Mouse (Mus musculus): ENCODE results near the gene Scand1. TPM values are rescaled to one million over a fixed set of nuclear protein-coding genes. Genes with fewer than 3 reads are reported as not detected.

The Scand1 gene
- total and polyA plus RNA-seq, 2 experiments from 2014 or later = 132 to 377 TPM

- Histone ChIP-seq H3K27ac (no peak overlapping the region), H3K9me3 (ENCODE audit: low read length) (no peaks in the 10 kb centered on the region), H3K4me3 (ENCODE audit: low read length) (no peak overlapping the region), H3K27me3 (ENCODE audit: insufficient read depth, low read length) (no peaks in the 10 kb centered on the region), H3K36me3 (ENCODE audit: insufficient read depth, low read length) (peaks cover 40% of the 10 kb centered on the region), H3K9ac (replicated peaks; ENCODE audit: low read length) (no peak overlapping the region), H3K4me2 (ENCODE audit: low read depth, low read length) (no peak overlapping the region), H3K4me1 (ENCODE audit: insufficient read depth, low read length) (no peaks in the 10 kb centered on the region)
- 88% methylated on average over 3 of the region's 3 CpGs for WGBS
- no peak for TF ChIP-seq CTCF (IDR thresholded peaks at IDR 0.05; ENCODE audit: low read depth)
- ATAC-seq (no peak), DNase-seq (ENCODE audit: low spot score) (no peak)
Measured at GRCm38 (mm10) chr2:156297653-156298052, 14.9 kb downstream of the Scand1 start.

GRCm38 (mm10) chr2:156296190-156296589, 16.3 kb downstream of the Scand1 start:
- 95% methylated on average over 3 of the region's 3 CpGs for WGBS

GRCm38 (mm10) chr2:156295601-156296063, 16.9 kb downstream of the Scand1 start:
- no peak overlapping the region for H3K4me3 ChIP-seq (ENCODE audit: low read length)
- no peaks in the 10 kb centered on the region for H3K27me3 ChIP-seq (ENCODE audit: insufficient read depth, low read length)
- no peak overlapping the region for H3K9ac ChIP-seq (replicated peaks; ENCODE audit: low read length)
- H3K4me2 ChIP-seq (ENCODE audit: low read depth, low read length) = no peak overlapping the region
- H3K27ac ChIP-seq = no peak overlapping the region
- H3K4me1 ChIP-seq (ENCODE audit: insufficient read depth, low read length) = no peaks in the 10 kb centered on the region
- H3K36me3 ChIP-seq (ENCODE audit: insufficient read depth, low read length) = peaks cover 30% of the 10 kb centered on the region
- DNase-seq (ENCODE audit: low spot score) (no peak), ATAC-seq (no peak)
- no peak for TF ChIP-seq CTCF (IDR thresholded peaks at IDR 0.05; ENCODE audit: low read depth)
- WGBS = 95% methylated on average over 2 of the region's 2 CpGs
- no peaks in the 10 kb centered on the region for H3K9me3 ChIP-seq (ENCODE audit: low read length)

More at GRCm38 (mm10) chr2:156296190-156296589, 16.3 kb downstream of the Scand1 start:
- Histone ChIP-seq H3K4me2 (ENCODE audit: low read depth, low read length) (no peak overlapping the region), H3K36me3 (ENCODE audit: insufficient read depth, low read length) (peaks cover 35% of the 10 kb centered on the region), H3K4me1 (ENCODE audit: insufficient read depth, low read length) (no peaks in the 10 kb centered on the region), H3K27me3 (ENCODE audit: insufficient read depth, low read length) (no peaks in the 10 kb centered on the region), H3K4me3 (ENCODE audit: low read length) (no peak overlapping the region), H3K27ac (no peak overlapping the region), H3K9ac (replicated peaks; ENCODE audit: low read length) (no peak overlapping the region), H3K9me3 (ENCODE audit: low read length) (no peaks in the 10 kb centered on the region)
- no peak for TF ChIP-seq CTCF (IDR thresholded peaks at IDR 0.05; ENCODE audit: low read depth)
- ATAC-seq (no peak), DNase-seq (ENCODE audit: low spot score) (no peak)

- TF ChIP-seq CTCF (IDR thresholded peaks at IDR 0.05; ENCODE audit: low read depth) = no peak
- DNase-seq (ENCODE audit: low spot score) (no peak), ATAC-seq (no peak)
- no peak overlapping the region for H3K4me2 ChIP-seq (ENCODE audit: low read depth, low read length)
- H3K27ac ChIP-seq = no peak overlapping the region
- no peaks in the 10 kb centered on the region for H3K9me3 ChIP-seq (ENCODE audit: low read length)
- H3K27me3 ChIP-seq (ENCODE audit: insufficient read depth, low read length) = no peaks in the 10 kb centered on the region
- H3K4me1 ChIP-seq (ENCODE audit: insufficient read depth, low read length) = no peaks in the 10 kb centered on the region
- 84% methylated on average over 1 of the region's 1 CpGs for WGBS
- H3K9ac ChIP-seq (replicated peaks; ENCODE audit: low read length) = no peak overlapping the region
- peaks cover 32% of the 10 kb centered on the region for H3K36me3 ChIP-seq (ENCODE audit: insufficient read depth, low read length)
- no peak overlapping the region for H3K4me3 ChIP-seq (ENCODE audit: low read length)
Measured at GRCm38 (mm10) chr2:156291998-156292397, 20.5 kb downstream of the Scand1 start.

GRCm38 (mm10) chr2:156289552-156290160, 22.8 kb downstream of the Scand1 start:
- 78% methylated on average over 2 of the region's 2 CpGs for WGBS
- H3K36me3 ChIP-seq (ENCODE audit: insufficient read depth, low read length) = peaks cover 22% of the 10 kb centered on the region
- no peak for DNase-seq (ENCODE audit: low spot score)

GRCm38 (mm10) chr2:156288222-156288621, 24.3 kb downstream of the Scand1 start:
- Histone ChIP-seq H3K4me3 (ENCODE audit: low read length) (no peak overlapping the region), H3K9ac (replicated peaks; ENCODE audit: low read length) (no peak overlapping the region), H3K4me2 (ENCODE audit: low read depth, low read length) (no peak overlapping the region), H3K36me3 (ENCODE audit: insufficient read depth, low read length) (peaks cover 11% of the 10 kb centered on the region), H3K27me3 (ENCODE audit: insufficient read depth, low read length) (no peaks in the 10 kb centered on the region), H3K4me1 (ENCODE audit: insufficient read depth, low read length) (no peaks in the 10 kb centered on the region), H3K27ac (no peak overlapping the region), H3K9me3 (ENCODE audit: low read length) (no peaks in the 10 kb centered on the region)
- no peak for DNase-seq (ENCODE audit: low spot score)
- ATAC-seq = no peak
- TF ChIP-seq CTCF (IDR thresholded peaks at IDR 0.05; ENCODE audit: low read depth) = no peak
- WGBS = 88% methylated on average over 2 of the region's 2 CpGs

More at GRCm38 (mm10) chr2:156289552-156290160, 22.8 kb downstream of the Scand1 start:
- TF ChIP-seq CTCF (IDR thresholded peaks at IDR 0.05; ENCODE audit: low read depth) = no peak
- H3K27me3 ChIP-seq (ENCODE audit: insufficient read depth, low read length) = no peaks in the 10 kb centered on the region
- H3K4me1 ChIP-seq (ENCODE audit: insufficient read depth, low read length) = no peaks in the 10 kb centered on the region
- H3K27ac ChIP-seq = no peak overlapping the region
- ATAC-seq = no peak
- H3K9ac ChIP-seq (replicated peaks; ENCODE audit: low read length) = no peak overlapping the region
- H3K4me3 ChIP-seq (ENCODE audit: low read length) = no peak overlapping the region
- H3K9me3 ChIP-seq (ENCODE audit: low read length) = no peaks in the 10 kb centered on the region
- no peak overlapping the region for H3K4me2 ChIP-seq (ENCODE audit: low read depth, low read length)

- no peaks in the 10 kb centered on the region for H3K27me3 ChIP-seq (ENCODE audit: insufficient read depth, low read length)
- H3K36me3 ChIP-seq (ENCODE audit: insufficient read depth, low read length) = peaks cover 12% of the 10 kb centered on the region; the same call in 1 of the 2 replicates
- no peak overlapping the region for H3K27ac ChIP-seq
- no peak for ATAC-seq
- no peak for DNase-seq (ENCODE audit: low spot score)
- WGBS = 95% methylated on average over 4 of the region's 4 CpGs
- H3K4me3 ChIP-seq (ENCODE audit: low read length) = no peak overlapping the region
- no peaks in the 10 kb centered on the region for H3K4me1 ChIP-seq (ENCODE audit: insufficient read depth, low read length)
- no peak overlapping the region for H3K9ac ChIP-seq (replicated peaks; ENCODE audit: low read length)
- no peaks in the 10 kb centered on the region for H3K9me3 ChIP-seq (ENCODE audit: low read length)
- TF ChIP-seq CTCF (IDR thresholded peaks at IDR 0.05; ENCODE audit: low read depth) = no peak
- H3K4me2 ChIP-seq (ENCODE audit: low read depth, low read length) = no peak overlapping the region
Measured at GRCm38 (mm10) chr2:156286733-156287132, 25.8 kb downstream of the Scand1 start.

Measured in hindbrain, postnatal 0 days (tissue).